Mouse (Mus musculus) midbrain, embryonic 12.5 days (tissue): Measurements from ENCODE around the gene Sept3. TPM values are rescaled to one million over a fixed set of nuclear protein-coding genes. Genes with fewer than 3 reads are reported as not detected.

ENCODE experiments used
- ATAC-seq: fragments of 200-750 bp; cut with Nextera tagmentation; 2 replicates; pipeline ENCODE4 v1.8.0; 2017; ENCODE audit warnings: low read depth, moderate TSS enrichment, moderate library complexity; ENCODE audit not compliant: low FRiP score
- H3K27ac ChIP-seq: fragments of 300-500 bp; sonication (generic); replicated peaks from 2 replicates; pipeline ENCODE4 v1.5.1; 2016; ENCODE audit warnings: mild to moderate bottlenecking
- H3K27me3 ChIP-seq: fragments of 300-500 bp; sonication (generic); 2 replicates; pipeline ENCODE4 v1.6.1; 2016; ENCODE audit warnings: mild to moderate bottlenecking
- H3K36me3 ChIP-seq: fragments of 300-500 bp; sonication (generic); 2 replicates; pipeline ENCODE4 v1.6.1; 2016
- H3K4me1 ChIP-seq: fragments of 300-500 bp; sonication (generic); 2 replicates; pipeline ENCODE4 v1.6.1; 2016
- H3K4me2 ChIP-seq: fragments of 300-500 bp; sonication (generic); replicated peaks from 2 replicates; pipeline ENCODE4 v1.6.1; 2016; ENCODE audit warnings: mild to moderate bottlenecking, moderate library complexity
- H3K4me3 ChIP-seq: fragments of 300-500 bp; sonication (generic); 2 replicates; pipeline ENCODE4 v1.5.1; 2016; ENCODE audit warnings: mild to moderate bottlenecking
- H3K9ac ChIP-seq: fragments of 300-500 bp; sonication (generic); replicated peaks from 2 replicates; pipeline ENCODE4 v1.6.1; 2016; ENCODE audit warnings: mild to moderate bottlenecking, moderate library complexity
- H3K9me3 ChIP-seq: fragments of 300-500 bp; sonication (generic); 2 replicates; pipeline ENCODE4 v1.6.1; 2016; ENCODE audit warnings: mild to moderate bottlenecking
- WGBS: fragments of 180-500 bp; shearing (Covaris S2); methylation state at CpG from one replicate; pipeline ENCODE4 v1.1.7; 2016; 5-methylcytosine and 5-hydroxymethylcytosine counted together
- polyA plus RNA-seq: library from polyadenylated mRNA; unstranded; fragments of >200 nt; fragmentation: Nextera tagmentation; extraction: Ambion mirVana; gene quantifications from 2 replicates; pipeline ENCODE4 v1.2.1, GENCODE M21; 2016

The Sept3 gene
- polyA plus RNA-seq, 1 experiment from 2014 or later = 237 TPM

DNA sequence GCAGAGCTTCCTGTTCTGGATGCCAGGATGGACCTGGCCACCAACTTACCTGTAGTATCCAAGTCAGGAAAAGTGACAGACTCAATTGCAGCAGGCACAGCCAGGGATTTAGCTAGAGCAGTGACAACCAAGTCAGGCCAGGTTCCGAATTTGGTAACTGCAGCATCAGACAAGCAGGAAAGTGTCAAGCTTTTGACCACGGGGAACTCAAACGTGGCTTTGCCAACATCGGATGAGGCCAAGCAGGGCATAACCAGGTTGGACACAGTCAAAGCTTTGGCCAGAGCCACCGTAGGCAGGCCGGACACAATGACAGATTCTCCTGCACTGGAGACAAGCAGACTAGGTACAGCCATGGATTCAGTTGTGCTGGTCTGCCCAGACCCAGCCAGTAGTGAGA is 2.4 kb upstream of the Sept3 start:
- Histone ChIP-seq H3K4me2 (no peak overlapping the region), H3K36me3 (0 out of 2 replicates have a peak, but pooled peaks cover under 1% of the 10 kb centered on the region), H3K4me3 (no peak overlapping the region), H3K27ac (no peak overlapping the region), H3K27me3 (peaks cover 33% of the 10 kb centered on the region), H3K9ac (no peak overlapping the region), H3K9me3 (no peaks in the 10 kb centered on the region), H3K4me1 (peaks cover 52% of the 10 kb centered on the region)
- WGBS = 93% methylated on average over 6 of the region's 6 CpGs
- ATAC-seq = no peak

DNA sequence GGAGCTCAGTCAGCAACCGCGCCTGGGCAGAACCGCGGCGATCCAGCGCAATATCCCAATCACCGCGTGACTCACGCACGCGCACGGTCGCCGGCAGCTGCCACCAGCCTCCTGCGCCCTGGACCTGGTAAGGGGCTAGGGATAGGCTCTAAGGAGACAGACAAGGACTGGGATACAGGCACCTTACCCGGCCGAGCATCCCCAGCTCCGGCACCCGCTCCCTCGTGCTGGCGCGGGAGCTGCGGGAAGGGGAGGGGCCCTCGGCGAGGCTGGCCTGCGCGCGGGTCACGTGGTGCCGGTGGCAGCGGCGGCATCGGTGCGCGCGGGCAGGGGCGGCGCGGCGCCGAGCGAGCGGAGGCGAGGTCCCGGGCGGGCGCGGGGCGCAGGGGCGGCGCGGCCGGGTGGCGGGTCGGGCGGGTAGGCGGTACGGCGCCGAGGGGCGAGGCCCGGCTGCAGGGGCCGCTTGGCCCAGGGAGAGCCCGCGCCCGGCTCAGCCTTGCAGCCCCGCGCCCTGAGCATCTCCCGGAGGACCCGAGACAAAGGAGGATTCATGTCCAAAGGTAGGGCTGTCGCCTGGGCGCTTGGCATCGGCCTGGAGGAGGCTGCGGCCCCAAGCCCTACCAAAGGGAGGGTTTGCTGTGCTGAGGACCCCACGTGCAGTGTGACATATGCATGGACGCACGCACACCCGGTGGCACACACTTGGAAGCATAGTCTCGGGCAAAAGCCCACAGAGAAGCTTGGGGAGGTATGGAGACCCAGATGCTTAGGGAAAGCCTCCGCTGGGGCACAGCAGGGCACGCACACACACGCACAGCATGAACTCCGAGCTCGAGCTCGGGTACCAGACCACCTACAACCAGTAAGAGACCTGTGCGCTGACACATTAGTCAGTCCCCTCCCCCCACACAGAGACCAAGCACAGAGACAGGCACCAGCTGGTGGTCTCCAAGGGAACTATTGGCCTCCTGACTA is 521 bp downstream of the Sept3 start:
- Histone ChIP-seq H3K4me3 (peak overlapping the region; percentile 71), H3K4me2 (peak overlapping the region; percentile 91), H3K27ac (peak overlapping the region; percentile 97), H3K9me3 (no peaks in the 10 kb centered on the region), H3K36me3 (peaks cover 17% of the 10 kb centered on the region), H3K4me1 (peaks cover 45% of the 10 kb centered on the region), H3K9ac (peak overlapping the region; percentile 88), H3K27me3 (peaks cover 33% of the 10 kb centered on the region)
- WGBS = under 1% methylated on average over 76 of the region's 86 CpGs
- ATAC-seq = peak; percentile 72

DNA sequence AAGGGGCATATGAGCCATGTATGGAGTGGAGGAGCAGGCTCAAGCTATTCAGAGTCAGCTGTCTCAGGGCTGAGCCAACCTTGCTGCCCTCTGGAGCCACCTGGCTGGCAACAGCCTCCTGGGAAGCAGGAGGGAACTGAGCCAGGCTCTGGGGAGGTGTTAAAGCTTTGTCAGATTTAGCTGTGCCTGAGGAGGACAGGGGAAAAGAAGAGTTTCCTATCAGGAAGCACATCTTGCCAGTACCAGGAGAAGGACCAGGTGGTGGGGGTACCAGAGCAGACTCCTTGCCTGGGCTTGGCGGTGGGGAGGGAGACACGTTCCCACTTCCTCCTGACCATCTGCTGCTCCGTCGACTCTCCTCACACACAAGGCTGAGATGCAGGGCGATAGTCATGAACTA is 2.9 kb downstream of the Sept3 start:
- ATAC-seq = no peak
- Histone ChIP-seq H3K4me2 (peak overlapping the region; percentile 91), H3K4me1 (peaks cover 36% of the 10 kb centered on the region), H3K36me3 (peaks cover 40% of the 10 kb centered on the region), H3K9me3 (no peaks in the 10 kb centered on the region), H3K9ac (no peak overlapping the region; the same call in 1 of the 2 replicates), H3K27me3 (peaks cover 20% of the 10 kb centered on the region), H3K4me3 (peak overlapping the region; percentile 71; the same call in 1 of the 2 replicates), H3K27ac (0 out of 2 replicates have a peak overlapping the region, but pooled peaks have one; percentile 20)
- WGBS = 82% methylated on average over 5 of the region's 5 CpGs

- ATAC-seq = no peak
- no peak overlapping the region for H3K4me2 ChIP-seq
- H3K4me3 ChIP-seq = no peak overlapping the region
- no peak overlapping the region for H3K27ac ChIP-seq
- peaks cover 70% of the 10 kb centered on the region for H3K36me3 ChIP-seq
- no peak overlapping the region for H3K9ac ChIP-seq
- H3K4me1 ChIP-seq = peaks cover 25% of the 10 kb centered on the region
- no peaks in the 10 kb centered on the region for H3K9me3 ChIP-seq
- no peaks in the 10 kb centered on the region; the same call in 1 of the 2 replicates for H3K27me3 ChIP-seq
- WGBS = 78% methylated on average over 4 of the region's 4 CpGs
These were observed 5.9 kb downstream of the Sept3 start for GRCm38 (mm10) chr15:82280638-82281037.

- no peak overlapping the region for H3K4me2 ChIP-seq
- no peaks in the 10 kb centered on the region for H3K27me3 ChIP-seq
- peaks cover 99% of the 10 kb centered on the region for H3K36me3 ChIP-seq
- H3K4me1 ChIP-seq = no peaks in the 10 kb centered on the region
- no peak for ATAC-seq
- no peak overlapping the region for H3K9ac ChIP-seq
- WGBS = 73% methylated on average over 12 of the region's 12 CpGs
- H3K4me3 ChIP-seq = no peak overlapping the region
- H3K9me3 ChIP-seq = no peaks in the 10 kb centered on the region
- 0 out of 2 replicates have a peak overlapping the region, but pooled peaks have one; percentile 3 for H3K27ac ChIP-seq
These were observed 11.5 kb downstream of the Sept3 start for GRCm38 (mm10) chr15:82286157-82286556.

DNA sequence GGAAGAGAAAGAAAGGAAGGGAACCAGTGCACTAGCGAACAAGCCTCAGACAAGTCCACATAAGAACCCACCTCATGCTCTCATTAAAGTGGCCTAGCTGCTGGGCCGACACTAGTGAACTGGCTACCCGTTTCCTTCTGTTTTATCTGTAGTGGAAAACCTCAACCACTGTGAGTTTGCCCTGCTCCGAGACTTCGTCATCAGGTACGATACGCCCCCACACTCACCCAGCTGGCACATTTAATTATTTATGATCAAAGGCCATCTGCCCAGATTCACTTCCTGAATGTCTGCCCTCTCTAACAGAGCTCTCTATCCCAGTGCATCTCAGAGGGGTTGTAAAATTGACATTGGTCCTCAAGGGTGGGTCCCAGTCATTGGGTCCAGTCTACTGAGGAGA is 15.6 kb downstream of the Sept3 start:
- Histone ChIP-seq H3K4me2 (no peak overlapping the region), H3K9me3 (no peaks in the 10 kb centered on the region), H3K36me3 (peaks cover 66% of the 10 kb centered on the region), H3K4me3 (no peak overlapping the region), H3K9ac (no peak overlapping the region), H3K4me1 (peaks cover 18% of the 10 kb centered on the region), H3K27me3 (no peaks in the 10 kb centered on the region), H3K27ac (no peak overlapping the region)
- no peak for ATAC-seq
- 95% methylated on average over 7 of the region's 7 CpGs for WGBS

- H3K9ac ChIP-seq = no peak overlapping the region
- H3K9me3 ChIP-seq = no peaks in the 10 kb centered on the region
- peak overlapping the region; percentile 60 for H3K27ac ChIP-seq
- H3K4me3 ChIP-seq = no peak overlapping the region
- peaks cover 18% of the 10 kb centered on the region for H3K4me1 ChIP-seq
- WGBS = 10% methylated on average over 5 of the region's 5 CpGs
- peaks cover 40% of the 10 kb centered on the region for H3K36me3 ChIP-seq
- ATAC-seq = peak; percentile 38
- no peaks in the 10 kb centered on the region for H3K27me3 ChIP-seq
- peak overlapping the region; percentile 8; the same call in 1 of the 2 replicates for H3K4me2 ChIP-seq
These were observed 18.2 kb downstream of the Sept3 start for GRCm38 (mm10) chr15:82292851-82293250.

GRCm38 (mm10) chr15:82293271-82293711 is 18.6 kb downstream of the Sept3 start:
- H3K4me1 ChIP-seq = peaks cover 18% of the 10 kb centered on the region
- peak; percentile 87 for ATAC-seq
- H3K4me3 ChIP-seq = no peak overlapping the region
- H3K27ac ChIP-seq = peak overlapping the region; percentile 60
- H3K9me3 ChIP-seq = no peaks in the 10 kb centered on the region
- H3K4me2 ChIP-seq = peak overlapping the region; percentile 8; the same call in 1 of the 2 replicates
- H3K27me3 ChIP-seq = no peaks in the 10 kb centered on the region
- H3K9ac ChIP-seq = no peak overlapping the region
- WGBS = 5% methylated on average over 7 of the region's 7 CpGs
- H3K36me3 ChIP-seq = peaks cover 36% of the 10 kb centered on the region

GRCm38 (mm10) chr15:82294059-82294458 is 19.4 kb downstream of the Sept3 start:
- H3K4me1 ChIP-seq = peaks cover 18% of the 10 kb centered on the region
- no peak overlapping the region for H3K4me2 ChIP-seq
- H3K27ac ChIP-seq = no peak overlapping the region
- H3K4me3 ChIP-seq = no peak overlapping the region
- no peak overlapping the region for H3K9ac ChIP-seq
- H3K9me3 ChIP-seq = peaks cover 4% of the 10 kb centered on the region; the same call in 1 of the 2 replicates
- 54% methylated on average over 8 of the region's 8 CpGs for WGBS
- ATAC-seq = no peak
- peaks cover 28% of the 10 kb centered on the region for H3K36me3 ChIP-seq
- H3K27me3 ChIP-seq = peaks cover 6% of the 10 kb centered on the region; the same call in 1 of the 2 replicates

DNA sequence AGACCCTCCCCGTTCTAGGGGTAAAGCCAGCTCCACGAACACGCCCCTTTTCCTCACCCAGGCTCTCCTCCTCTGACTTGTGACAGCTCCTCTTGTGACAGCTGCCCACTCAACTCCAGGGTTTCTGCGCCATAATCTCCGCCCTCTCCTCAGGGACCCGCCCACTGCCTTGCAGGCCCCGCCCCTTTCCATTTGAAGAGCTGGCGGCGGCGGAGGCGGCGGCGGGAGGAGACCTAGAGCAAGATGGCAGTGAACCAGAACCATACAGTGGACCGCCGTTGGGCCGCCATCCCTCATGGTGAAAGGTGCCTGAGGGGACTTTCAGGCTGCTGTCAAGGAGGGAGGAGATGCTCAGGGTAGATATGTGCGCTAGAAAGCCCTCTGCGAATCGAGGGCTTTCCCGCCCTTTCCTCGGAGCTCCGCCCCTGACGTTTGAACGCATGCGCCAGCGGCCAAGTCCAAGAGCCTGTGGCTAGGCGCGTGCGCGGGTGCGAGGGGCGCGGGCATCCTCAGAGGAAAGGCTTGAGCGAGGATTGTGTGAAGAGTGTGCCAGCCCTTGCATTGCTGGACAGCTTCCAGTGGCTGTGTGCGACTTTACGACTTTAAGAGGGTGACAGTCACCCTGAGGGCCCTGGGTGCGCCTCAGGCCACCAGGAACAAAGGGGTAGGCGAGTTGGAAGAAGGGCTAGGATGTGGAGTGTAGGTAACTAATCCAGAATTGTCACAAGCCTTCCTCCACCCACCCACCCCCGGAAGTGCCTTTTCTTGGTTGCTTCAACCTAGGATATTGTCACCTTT is 24.3 kb downstream of the Sept3 start, which contains the start of gene Wbp2nl:
Gene Wbp2nl (plus strand): TSS at position 191 of the 798 bp plus-strand sequence.
- no peak for ATAC-seq
- Histone ChIP-seq H3K9ac (no peak within 1 kb of the TSS), H3K4me1 (peaks cover 4% of the 10 kb centered on the region), H3K4me3 (no peak within 1 kb of the TSS), H3K27me3 (peaks cover 9% of the 10 kb centered on the region; the same call in 1 of the 2 replicates), H3K4me2 (no peak within 1 kb of the TSS), H3K36me3 (no peaks in the 10 kb centered on the region), H3K9me3 (peaks cover 4% of the 10 kb centered on the region; the same call in 1 of the 2 replicates), H3K27ac (no peak within 1 kb of the TSS)
- 61% methylated on average over 39 of the region's 39 CpGs for WGBS

DNA sequence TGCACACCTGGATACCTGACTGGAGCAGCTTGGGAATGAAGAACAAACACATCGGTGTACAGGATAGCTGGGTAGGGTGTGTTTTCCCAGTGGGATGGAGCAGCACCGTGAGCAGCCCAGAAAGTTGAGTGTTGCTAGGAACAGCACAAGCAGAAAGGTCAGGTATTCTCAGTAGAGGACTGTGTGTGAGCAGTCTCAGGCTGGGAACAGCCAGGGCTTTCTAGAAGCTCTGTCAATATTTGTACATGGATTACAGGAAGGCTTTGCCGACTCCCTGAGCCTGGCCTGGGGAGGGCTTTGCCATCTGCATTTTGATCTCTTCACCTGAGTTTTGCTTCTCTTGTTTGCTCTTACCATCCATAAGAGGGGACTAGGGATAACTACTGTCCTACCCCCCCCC is 32.4 kb downstream of the Sept3 start:
- no peak for ATAC-seq
- Histone ChIP-seq H3K27ac (no peak overlapping the region), H3K27me3 (no peaks in the 10 kb centered on the region), H3K4me2 (no peak overlapping the region), H3K4me3 (no peak overlapping the region), H3K9ac (no peak overlapping the region), H3K4me1 (no peaks in the 10 kb centered on the region), H3K36me3 (no peaks in the 10 kb centered on the region), H3K9me3 (no peaks in the 10 kb centered on the region)
- 60% methylated on average over 3 of the region's 3 CpGs for WGBS
